Mouse (Mus musculus): Measurements from ENCODE around the gene Ralgps1. TPM values are rescaled to one million over a fixed set of nuclear protein-coding genes. Genes with fewer than 3 reads are reported as not detected.
A peak's percentile ranks its signal among the peaks of the same experiment; 100 is the strongest.

Gene Ralgps1
- polyA plus RNA-seq, 1 experiment from 2014 or later = 1.8 TPM

DNA sequence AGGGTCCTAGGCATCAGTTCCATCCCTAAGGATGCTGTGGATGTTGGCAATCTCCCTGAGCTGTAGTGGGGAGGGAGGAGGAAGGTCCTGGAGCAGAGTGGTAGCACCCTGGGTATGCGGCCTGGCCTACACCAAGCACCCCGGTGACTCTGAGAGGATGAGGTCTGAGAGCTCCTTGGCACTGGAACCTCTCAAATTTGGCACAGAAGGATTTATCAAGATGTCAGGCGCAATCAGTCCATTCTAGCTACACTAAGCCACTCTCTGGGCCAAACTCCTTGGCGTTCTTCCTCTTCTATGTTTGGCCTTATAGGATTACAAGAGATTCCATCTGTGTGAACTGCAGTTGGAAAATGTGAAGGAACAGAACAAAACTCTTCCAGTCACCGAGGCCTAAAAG is 82.4 kb downstream of the Ralgps1 start:
- TF ChIP-seq CTCF (IDR thresholded peaks at IDR 0.05) (no peak), EP300 (IDR thresholded peaks at IDR 0.05) (no peak)
- Histone ChIP-seq H3K9ac (replicated peaks; ENCODE audit: low read depth) (no peak overlapping the region), H3K36me3 (ENCODE audit: insufficient read depth, low read length) (no peaks in the 10 kb centered on the region), H3K27ac (ENCODE audit: low read length) (no peak overlapping the region), H3K4me3 (ENCODE audit: low read depth, low read length) (no peak overlapping the region), H3K4me2 (replicated peaks; ENCODE audit: low read depth, low read length) (no peak overlapping the region), H3K9me3 (ENCODE audit: low read length) (no peaks in the 10 kb centered on the region; the same call in 1 of the 2 replicates), H3K4me1 (ENCODE audit: insufficient read depth, low read depth, low read length) (no peaks in the 10 kb centered on the region; the same call in 1 of the 2 replicates), H3K27me3 (replicated peaks; ENCODE audit: insufficient read depth, low read length) (no peaks in the 10 kb centered on the region)
- ATAC-seq (no peak), DNase-seq (ENCODE audit: low spot score) (no peak)
- WGBS = 86% methylated on average over 5 of the region's 5 CpGs

GRCm38 (mm10) chr2:33283674-33284073 is 87.6 kb downstream of the Ralgps1 start:
- H3K9me3 ChIP-seq (ENCODE audit: low read length) = no peaks in the 10 kb centered on the region; the same call in 1 of the 2 replicates
- peaks cover 6% of the 10 kb centered on the region; the same call in 1 of the 2 replicates for H3K4me1 ChIP-seq (ENCODE audit: insufficient read depth, low read depth, low read length)
- no peaks in the 10 kb centered on the region for H3K27me3 ChIP-seq (replicated peaks; ENCODE audit: insufficient read depth, low read length)
- H3K4me3 ChIP-seq (ENCODE audit: low read depth, low read length) = no peak overlapping the region
- 47% methylated on average over 2 of the region's 2 CpGs for WGBS
- DNase-seq (ENCODE audit: low spot score) (peak; percentile 56), ATAC-seq (peak; percentile 59)
- no peak overlapping the region for H3K9ac ChIP-seq (replicated peaks; ENCODE audit: low read depth)
- H3K4me2 ChIP-seq (replicated peaks; ENCODE audit: low read depth, low read length) = no peak overlapping the region
- peak overlapping the region; percentile 64; the same call in 1 of the 2 replicates for H3K27ac ChIP-seq (ENCODE audit: low read length)
- no peaks in the 10 kb centered on the region for H3K36me3 ChIP-seq (ENCODE audit: insufficient read depth, low read length)
- TF ChIP-seq EP300 (IDR thresholded peaks at IDR 0.05) = no peak
- TF ChIP-seq CTCF (IDR thresholded peaks at IDR 0.05) = no peak

- DNase-seq (ENCODE audit: low spot score) (peak; percentile 58), ATAC-seq (peak; percentile 60)
- H3K36me3 ChIP-seq (ENCODE audit: insufficient read depth, low read length) = no peaks in the 10 kb centered on the region
- no peak overlapping the region for H3K4me2 ChIP-seq (replicated peaks; ENCODE audit: low read depth, low read length)
- WGBS = 35% methylated on average over 4 of the region's 4 CpGs
- H3K9ac ChIP-seq (replicated peaks; ENCODE audit: low read depth) = no peak overlapping the region
- TF ChIP-seq CTCF (IDR thresholded peaks at IDR 0.05) (no peak), EP300 (IDR thresholded peaks at IDR 0.05) (no peak)
- H3K4me1 ChIP-seq (ENCODE audit: insufficient read depth, low read depth, low read length) = peaks cover 6% of the 10 kb centered on the region; the same call in 1 of the 2 replicates
- no peaks in the 10 kb centered on the region; the same call in 1 of the 2 replicates for H3K9me3 ChIP-seq (ENCODE audit: low read length)
- no peaks in the 10 kb centered on the region for H3K27me3 ChIP-seq (replicated peaks; ENCODE audit: insufficient read depth, low read length)
- H3K27ac ChIP-seq (ENCODE audit: low read length) = peak overlapping the region; percentile 64
- H3K4me3 ChIP-seq (ENCODE audit: low read depth, low read length) = no peak overlapping the region
Measured at GRCm38 (mm10) chr2:33282877-33283276, 88.4 kb downstream of the Ralgps1 start.

- Histone ChIP-seq H3K4me2 (replicated peaks; ENCODE audit: low read depth, low read length) (no peak overlapping the region), H3K9ac (replicated peaks; ENCODE audit: low read depth) (no peak overlapping the region), H3K4me1 (ENCODE audit: insufficient read depth, low read depth, low read length) (peaks cover 6% of the 10 kb centered on the region; the same call in 1 of the 2 replicates), H3K4me3 (ENCODE audit: low read depth, low read length) (no peak overlapping the region), H3K9me3 (ENCODE audit: low read length) (no peaks in the 10 kb centered on the region), H3K27me3 (replicated peaks; ENCODE audit: insufficient read depth, low read length) (no peaks in the 10 kb centered on the region), H3K36me3 (ENCODE audit: insufficient read depth, low read length) (no peaks in the 10 kb centered on the region), H3K27ac (ENCODE audit: low read length) (no peak overlapping the region)
- no peak for TF ChIP-seq EP300 (IDR thresholded peaks at IDR 0.05)
- no peak for TF ChIP-seq CTCF (IDR thresholded peaks at IDR 0.05)
- peak; percentile 81 for DNase-seq (ENCODE audit: low spot score)
- WGBS = 63% methylated on average over 5 of the region's 5 CpGs
- ATAC-seq = peak; percentile 76
Measured at GRCm38 (mm10) chr2:33281807-33282206, 89.5 kb downstream of the Ralgps1 start.

DNA sequence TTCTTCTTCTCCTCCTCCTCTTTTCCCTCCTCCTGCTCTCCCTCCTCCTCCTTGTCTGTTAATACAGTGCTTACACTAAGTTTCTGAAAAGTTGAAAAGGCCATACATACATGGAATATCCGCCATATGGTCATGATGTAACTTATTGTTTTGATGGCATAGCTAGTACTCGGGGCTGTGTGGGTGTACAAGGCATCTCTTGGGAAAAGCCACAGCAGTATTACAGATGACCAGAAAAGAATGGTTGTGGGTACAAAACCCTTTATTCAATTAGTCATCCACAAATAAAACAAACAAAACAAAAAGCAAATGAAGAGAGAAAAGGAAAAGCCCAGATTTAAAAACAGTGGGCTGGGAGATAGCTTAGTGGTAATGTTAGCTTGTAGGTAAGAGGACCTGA is 90.8 kb downstream of the Ralgps1 start:
- Histone ChIP-seq H3K9ac (replicated peaks; ENCODE audit: low read depth) (no peak overlapping the region), H3K27ac (ENCODE audit: low read length) (no peak overlapping the region), H3K4me3 (ENCODE audit: low read depth, low read length) (no peak overlapping the region), H3K27me3 (replicated peaks; ENCODE audit: insufficient read depth, low read length) (no peaks in the 10 kb centered on the region), H3K4me1 (ENCODE audit: insufficient read depth, low read depth, low read length) (peaks cover 6% of the 10 kb centered on the region; the same call in 1 of the 2 replicates), H3K36me3 (ENCODE audit: insufficient read depth, low read length) (no peaks in the 10 kb centered on the region), H3K9me3 (ENCODE audit: low read length) (no peaks in the 10 kb centered on the region), H3K4me2 (replicated peaks; ENCODE audit: low read depth, low read length) (no peak overlapping the region)
- ATAC-seq (no peak), DNase-seq (ENCODE audit: low spot score) (no peak)
- 70% methylated on average over 2 of the region's 2 CpGs for WGBS
- no peak for TF ChIP-seq CTCF (IDR thresholded peaks at IDR 0.05)
- no peak for TF ChIP-seq EP300 (IDR thresholded peaks at IDR 0.05)

DNA sequence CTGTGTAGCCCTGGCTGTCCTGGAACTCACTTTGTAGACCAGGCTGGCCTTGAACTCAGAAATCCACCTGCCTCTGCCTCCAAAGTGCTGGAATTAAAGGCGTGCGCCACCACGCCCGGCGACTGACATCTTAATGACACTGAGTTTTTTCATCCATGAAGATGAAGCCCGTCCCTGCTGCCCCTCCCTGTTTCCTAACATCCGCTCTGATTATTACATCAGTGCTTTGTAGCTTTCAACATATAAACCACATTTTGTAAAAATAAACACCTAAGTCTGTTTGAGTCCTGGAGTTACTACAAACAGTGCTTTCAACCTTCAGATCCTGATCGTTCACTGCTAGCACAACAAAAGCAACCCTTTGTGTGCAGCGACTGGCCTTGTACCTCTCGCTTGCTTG is 91.5 kb downstream of the Ralgps1 start:
- H3K36me3 ChIP-seq (ENCODE audit: insufficient read depth, low read length) = no peaks in the 10 kb centered on the region
- WGBS = 77% methylated on average over 10 of the region's 10 CpGs
- H3K4me1 ChIP-seq (ENCODE audit: insufficient read depth, low read depth, low read length) = peaks cover 6% of the 10 kb centered on the region; the same call in 1 of the 2 replicates
- ATAC-seq (no peak), DNase-seq (ENCODE audit: low spot score) (no peak)
- H3K27me3 ChIP-seq (replicated peaks; ENCODE audit: insufficient read depth, low read length) = no peaks in the 10 kb centered on the region
- TF ChIP-seq EP300 (IDR thresholded peaks at IDR 0.05) = no peak
- TF ChIP-seq CTCF (IDR thresholded peaks at IDR 0.05) = no peak
- H3K9me3 ChIP-seq (ENCODE audit: low read length) = no peaks in the 10 kb centered on the region
- H3K27ac ChIP-seq (ENCODE audit: low read length) = no peak overlapping the region
- H3K4me2 ChIP-seq (replicated peaks; ENCODE audit: low read depth, low read length) = no peak overlapping the region
- no peak overlapping the region for H3K4me3 ChIP-seq (ENCODE audit: low read depth, low read length)
- H3K9ac ChIP-seq (replicated peaks; ENCODE audit: low read depth) = no peak overlapping the region
